Mouse (Mus musculus): ENCODE data around the gene Mcoln1. TPM values are rescaled to one million over a fixed set of nuclear protein-coding genes. Genes with fewer than 3 reads are reported as not detected.

The Mcoln1 gene
- 10 to 100 TPM; 23.5 to 24.9 TPM for total RNA-seq (2021)
- long read RNA-seq, experiment 1, transcript Mcoln1-201 (14 exons, 2,065 nt), result major isoform, 6 of 7 reads
- long read RNA-seq, experiment 1, partial matches to known transcripts, result 1 of 7 reads
- long read RNA-seq, experiment 1, other reads (novel, unspliced or antisense), result 0 of 7 reads
- long read RNA-seq, experiment 2, transcript Mcoln1-201 (14 exons, 2,065 nt), result major isoform, 5 of 5 reads
- long read RNA-seq, experiment 2, partial matches to known transcripts, result 0 of 5 reads
- long read RNA-seq, experiment 2, other reads (novel, unspliced or antisense), result 0 of 5 reads

GRCm38 (mm10) chr8:3500235-3501090 is at the start of gene Mcoln1:
TSS of gene Mcoln1 (plus strand) at chr8:3500457.
- intact Hi-C loops (cut with DNase I), result loop anchor here (2.0 kb wide), 1 partner anchor 14 kb away; the partner anchor contains the start of gene Pnpla6
- DNase-seq, result peak; percentile 99
- TF ChIP-seq CTCF (IDR thresholded peaks at IDR 0.05), result no peak
- Histone ChIP-seq H3K4me3 (peak within 1 kb of the TSS; percentile 89), H3K27ac (peak within 1 kb of the TSS; percentile 95)

- peak; percentile 100 for TF ChIP-seq CTCF (IDR thresholded peaks at IDR 0.05)
- no peak overlapping the region for H3K4me3 ChIP-seq
- DNase-seq, result peak; percentile 67
- H3K27ac ChIP-seq, result no peak overlapping the region
- intact Hi-C loops (cut with DNase I), result loop anchor here (1.0 to 5.0 kb wide), 2 partner anchors 58 to 92 kb away; partner anchors contain the start of gene Arhgef18
These were observed 49.6 kb upstream of the Mcoln1 start for GRCm38 (mm10) chr8:3450670-3451069.

GRCm38 (mm10) chr8:3451992-3452391 is 48.3 kb upstream of the Mcoln1 start:
- TF ChIP-seq CTCF (IDR thresholded peaks at IDR 0.05), result no peak
- intact Hi-C loops (cut with DNase I), result loop anchor here (5.0 kb wide), 1 partner anchor 60 kb away; the partner anchor contains the start of gene Arhgef18
- H3K4me3 ChIP-seq, result no peak overlapping the region
- no peak for DNase-seq
- H3K27ac ChIP-seq, result no peak overlapping the region

GRCm38 (mm10) chr8:3463248-3463647 is 37.0 kb upstream of the Mcoln1 start:
- TF ChIP-seq CTCF (IDR thresholded peaks at IDR 0.05), result no peak
- intact Hi-C loops (cut with DNase I), result no loop called here
- no peak for DNase-seq
- H3K27ac ChIP-seq, result no peak overlapping the region
- no peak overlapping the region for H3K4me3 ChIP-seq

GRCm38 (mm10) chr8:3464309-3464708 is 35.9 kb upstream of the Mcoln1 start:
- intact Hi-C loops (cut with DNase I), result no loop called here
- Histone ChIP-seq H3K27ac (no peak overlapping the region), H3K4me3 (no peak overlapping the region)
- TF ChIP-seq CTCF (IDR thresholded peaks at IDR 0.05), result peak; percentile 49
- DNase-seq, result no peak

DNA sequence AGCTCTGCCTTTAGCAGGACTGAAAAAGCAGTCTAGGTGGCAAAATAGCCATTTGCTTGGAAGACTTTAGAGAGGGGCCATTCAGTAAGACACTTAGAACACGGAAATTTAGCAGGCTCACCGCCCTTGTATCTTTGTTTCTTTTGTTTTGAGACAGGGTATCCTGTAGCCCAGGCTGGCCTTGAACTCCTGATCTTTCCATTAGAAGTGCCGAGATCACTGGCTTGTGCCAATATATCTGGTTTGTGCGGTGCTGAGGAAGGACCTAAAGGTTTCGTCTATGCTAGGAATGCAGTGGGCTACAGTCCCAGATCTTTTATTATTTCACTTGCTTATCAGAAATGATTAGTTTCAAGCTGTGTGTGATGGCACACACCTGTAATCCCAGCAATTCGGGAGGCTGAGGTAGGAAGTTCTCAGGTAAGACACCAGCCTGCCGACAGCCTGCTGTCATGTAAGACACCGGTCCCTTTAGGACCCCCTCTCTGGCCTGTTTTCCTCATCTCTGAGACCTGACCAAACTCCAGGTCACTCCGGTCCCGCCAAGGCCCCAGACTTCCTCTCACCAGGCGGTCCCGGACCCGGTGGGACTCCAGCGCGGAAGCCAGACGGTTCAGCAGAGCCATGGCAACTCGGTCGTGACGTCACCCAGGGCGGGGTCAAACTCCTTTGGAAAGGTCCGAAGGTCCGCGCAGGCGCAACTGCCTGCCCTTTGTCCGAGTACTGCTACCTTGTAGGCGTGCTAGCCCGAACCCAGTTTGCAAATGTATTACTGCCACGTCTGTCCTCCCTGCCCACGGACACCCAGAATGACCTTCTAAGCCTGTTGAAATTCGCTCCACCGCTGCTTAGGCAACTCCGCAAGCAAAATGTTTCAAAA is 33.0 kb upstream of the Mcoln1 start, which contains the start of gene Pex11g:
Gene Pex11g (minus strand): TSS at position 675 of the 880 bp plus-strand sequence.
- no peak for TF ChIP-seq CTCF (IDR thresholded peaks at IDR 0.05)
- intact Hi-C loops (cut with DNase I), result no loop called here
- Histone ChIP-seq H3K27ac (peak within 1 kb of the TSS; percentile 88), H3K4me3 (peak within 1 kb of the TSS; percentile 71)
- peak; percentile 99 for DNase-seq

DNA sequence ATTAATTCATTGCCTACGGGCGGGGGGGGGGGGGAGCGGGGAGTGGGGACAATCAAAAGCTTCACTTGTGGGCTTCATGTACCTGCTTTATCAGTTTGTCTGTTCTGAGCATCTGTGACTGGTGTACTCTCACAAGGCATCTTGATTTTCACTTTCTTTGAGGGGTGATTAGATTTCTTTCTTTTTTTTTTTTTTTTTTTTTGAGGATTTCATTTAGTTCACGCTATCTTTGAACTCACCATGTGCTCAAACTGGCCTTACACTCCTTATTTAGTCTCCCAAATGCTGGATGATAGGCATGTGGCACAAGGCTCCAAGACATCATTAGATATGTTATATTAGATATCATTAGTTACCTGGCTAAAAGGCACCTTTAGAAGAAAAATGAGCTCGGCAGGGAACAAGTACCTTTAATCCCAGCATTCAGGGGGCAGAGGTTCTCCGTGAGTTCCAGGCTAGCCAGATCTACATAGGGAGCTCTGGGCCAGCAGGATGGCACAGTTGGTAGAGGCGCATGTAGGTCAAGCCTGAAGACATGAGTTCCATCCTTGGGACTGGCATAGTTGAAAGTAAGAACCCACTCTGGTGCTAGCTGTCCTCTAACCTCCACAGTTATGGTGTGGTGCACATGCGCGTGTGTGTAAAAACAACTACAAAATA is 32.2 kb upstream of the Mcoln1 start:
- no peak for DNase-seq
- peak overlapping the region; percentile 88 for H3K27ac ChIP-seq
- peak overlapping the region; percentile 71 for H3K4me3 ChIP-seq
- intact Hi-C loops (cut with DNase I), result no loop called here
- no peak for TF ChIP-seq CTCF (IDR thresholded peaks at IDR 0.05)

GRCm38 (mm10) chr8:3468838-3469237 is 31.4 kb upstream of the Mcoln1 start:
- intact Hi-C loops (cut with DNase I), result no loop called here
- Histone ChIP-seq H3K27ac (no peak overlapping the region), H3K4me3 (no peak overlapping the region)
- peak; percentile 15; the same call in 1 of the 2 replicates for TF ChIP-seq CTCF (IDR thresholded peaks at IDR 0.05)
- no peak for DNase-seq

DNA sequence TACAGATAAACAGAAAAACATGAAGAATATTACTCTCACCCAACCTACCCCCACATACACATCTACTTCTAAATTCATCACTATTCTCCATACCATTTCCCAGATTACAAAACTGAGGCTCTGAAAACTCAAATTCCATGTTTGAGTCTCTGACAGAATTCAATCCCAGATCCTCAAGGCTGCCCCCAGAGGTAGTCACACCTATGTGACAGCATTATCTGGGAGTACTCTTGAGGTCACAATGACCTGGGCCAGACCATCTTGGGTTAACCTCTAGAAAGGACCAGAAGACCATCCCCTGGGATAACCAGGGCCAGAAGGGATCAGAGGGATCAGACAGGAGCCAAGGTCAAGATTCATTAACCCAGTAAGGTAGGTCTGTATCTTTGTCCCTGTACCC is 29.7 kb upstream of the Mcoln1 start, which contains the start of gene Tex45:
Gene Tex45 (plus strand): TSS at position 301 of the 400 bp plus-strand sequence.
- DNase-seq, result no peak
- intact Hi-C loops (cut with DNase I), result no loop called here
- TF ChIP-seq CTCF (IDR thresholded peaks at IDR 0.05), result no peak
- H3K4me3 ChIP-seq, result no peak within 1 kb of the TSS
- H3K27ac ChIP-seq, result no peak within 1 kb of the TSS

- no peak for TF ChIP-seq CTCF (IDR thresholded peaks at IDR 0.05)
- DNase-seq, result no peak
- Histone ChIP-seq H3K27ac (no peak overlapping the region), H3K4me3 (peak overlapping the region; percentile 33)
- intact Hi-C loops (cut with DNase I), result no loop called here
These were observed 24.4 kb upstream of the Mcoln1 start for GRCm38 (mm10) chr8:3475715-3476429.

- no peak for TF ChIP-seq CTCF (IDR thresholded peaks at IDR 0.05)
- Histone ChIP-seq H3K27ac (no peak overlapping the region), H3K4me3 (no peak overlapping the region)
- intact Hi-C loops (cut with DNase I), result no loop called here
- no peak for DNase-seq
These were observed 20.0 kb upstream of the Mcoln1 start for GRCm38 (mm10) chr8:3480221-3480785.
